Mouse (Mus musculus) ovary, postnatal 14 days (tissue): ENCODE data around the gene Clta.
A peak's percentile ranks its signal among the peaks of the same experiment; 100 is the strongest.

Experiments
- DNase-seq: peaks from one replicate; pipeline ENCODE4 v3.0.0; 2022; ENCODE audit warnings: low spot score

Clta gene

GRCm38 (mm10) chr4:44004126-44004525, at the start of gene Clta:
TSS of gene Clta (plus strand) at chr4:44004452.
- DNase-seq, result no peak

- DNase-seq, result peak; percentile 76
Measured at GRCm38 (mm10) chr4:43957292-43957845, 46.9 kb upstream of the Clta start, which contains the start of gene Glipr2. TSS of gene Glipr2 (plus strand) at chr4:43957401.

DNA sequence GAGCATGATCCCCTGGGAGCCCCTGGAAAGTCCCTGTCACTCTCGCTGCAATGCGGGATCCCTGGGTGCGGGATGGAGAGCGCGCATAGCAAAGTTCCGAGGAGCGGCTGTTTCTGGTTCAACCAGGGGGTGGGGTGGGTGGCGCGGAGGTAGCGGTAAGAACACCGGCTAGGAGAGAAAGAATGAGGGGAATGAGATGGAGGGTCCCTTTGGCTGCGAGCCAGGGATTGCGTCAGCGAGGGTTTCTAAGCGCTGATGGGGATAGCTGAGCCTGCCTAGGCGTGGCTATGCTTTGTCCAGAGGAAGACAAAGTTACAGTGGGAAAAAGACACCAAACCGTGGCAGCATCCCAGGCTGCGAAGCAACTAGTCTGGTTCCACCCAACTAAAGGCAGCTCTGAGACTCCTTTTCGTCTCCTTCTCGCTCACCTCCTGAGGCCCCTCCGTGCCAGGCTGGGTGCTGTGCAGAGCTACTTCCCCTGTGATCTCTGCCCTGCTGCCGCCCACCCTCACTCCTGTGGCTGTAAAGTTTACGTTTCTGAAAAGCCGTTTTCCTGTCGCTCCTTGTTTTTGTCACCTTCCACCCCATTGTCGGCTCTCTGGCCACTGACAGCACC, 46.3 kb upstream of the Clta start:
- peak; percentile 41 for DNase-seq

DNA sequence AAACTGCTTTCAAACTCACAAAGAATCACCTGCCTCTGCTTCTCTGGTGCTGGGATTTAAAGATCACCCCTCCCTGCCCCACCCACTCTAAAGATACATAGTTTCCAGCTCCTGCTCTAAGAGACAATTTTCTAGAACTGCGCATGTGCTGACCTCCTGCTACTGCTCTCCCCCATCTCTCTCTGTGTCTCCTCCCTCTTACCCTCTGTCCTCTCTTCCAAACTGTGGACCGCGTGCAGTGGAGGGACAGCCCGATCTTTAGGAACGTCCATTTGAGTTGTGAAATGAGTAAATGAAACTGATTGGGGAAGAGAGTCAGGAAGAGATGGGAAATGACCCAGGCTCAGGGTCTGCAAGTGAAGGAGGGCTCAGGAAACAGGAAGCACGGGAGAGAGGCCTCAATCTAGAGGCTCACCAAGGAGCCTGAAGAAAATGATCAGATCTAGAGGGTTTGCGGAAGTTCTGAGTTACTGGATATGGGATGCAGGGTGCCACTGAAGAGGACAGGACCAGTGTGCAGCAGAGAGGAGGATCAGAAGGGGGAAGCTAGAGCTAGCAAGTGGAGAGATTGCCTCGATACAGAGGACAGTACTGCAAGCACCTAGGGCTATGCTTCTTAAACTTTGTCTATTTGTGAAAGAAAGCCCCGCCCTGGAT, 44.6 kb upstream of the Clta start:
- no peak for DNase-seq

DNA sequence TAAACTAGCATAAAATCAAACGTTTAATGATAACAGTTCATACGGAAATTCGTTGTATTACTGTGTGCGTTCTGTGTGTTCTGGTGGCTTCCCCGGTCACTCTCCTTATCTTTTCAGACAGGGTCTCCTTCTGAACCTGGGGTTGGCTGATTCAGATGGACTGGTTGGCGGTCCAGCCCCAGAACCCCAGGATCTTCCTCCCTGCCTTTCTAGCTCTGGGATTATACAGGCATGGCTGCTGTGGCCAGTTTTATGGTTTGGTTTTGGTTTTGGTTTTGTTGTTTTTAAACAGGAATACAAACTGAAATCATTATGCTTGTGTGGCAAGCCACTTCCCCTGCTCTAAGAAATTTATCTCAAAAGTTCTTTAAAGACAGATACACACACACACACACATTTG, 44.0 kb upstream of the Clta start:
- DNase-seq, result no peak

- no peak for DNase-seq
Measured at GRCm38 (mm10) chr4:43964326-43964833, 39.9 kb upstream of the Clta start.

DNA sequence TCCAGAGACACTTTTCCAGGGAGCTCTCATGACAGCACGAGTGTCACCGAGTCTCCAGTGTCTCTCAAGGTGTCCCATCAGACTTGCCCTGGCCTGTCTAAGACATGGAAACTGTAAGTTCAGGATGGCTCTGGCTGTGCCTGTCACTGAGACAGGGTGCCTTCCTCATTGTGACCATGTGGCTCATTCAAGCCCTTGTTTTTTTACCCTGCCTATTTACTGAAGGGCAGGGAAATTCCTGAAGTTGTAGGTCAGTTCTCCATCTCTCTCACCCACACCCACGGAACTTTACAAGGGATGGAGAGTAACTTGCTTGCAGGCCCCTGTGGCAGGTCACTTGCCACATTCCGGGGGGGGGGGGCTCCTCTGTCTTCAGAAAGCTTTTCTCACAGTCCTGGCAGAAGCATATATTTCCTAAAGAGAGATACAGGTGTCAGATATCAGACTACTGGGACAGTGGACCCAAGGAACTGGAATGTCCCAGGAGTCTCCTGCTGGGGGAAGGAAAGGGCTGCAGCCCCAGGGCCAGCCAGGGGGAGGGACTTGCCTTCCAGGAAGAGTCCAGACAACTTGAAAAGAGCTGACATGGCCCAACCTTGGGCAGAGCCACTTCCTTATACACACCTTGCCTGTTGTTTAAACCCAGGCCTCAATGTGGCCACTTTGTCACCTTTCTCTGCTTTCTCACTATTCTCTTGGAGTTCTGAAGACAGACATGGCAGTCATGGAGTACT, 39.1 kb upstream of the Clta start:
- DNase-seq, result no peak

DNA sequence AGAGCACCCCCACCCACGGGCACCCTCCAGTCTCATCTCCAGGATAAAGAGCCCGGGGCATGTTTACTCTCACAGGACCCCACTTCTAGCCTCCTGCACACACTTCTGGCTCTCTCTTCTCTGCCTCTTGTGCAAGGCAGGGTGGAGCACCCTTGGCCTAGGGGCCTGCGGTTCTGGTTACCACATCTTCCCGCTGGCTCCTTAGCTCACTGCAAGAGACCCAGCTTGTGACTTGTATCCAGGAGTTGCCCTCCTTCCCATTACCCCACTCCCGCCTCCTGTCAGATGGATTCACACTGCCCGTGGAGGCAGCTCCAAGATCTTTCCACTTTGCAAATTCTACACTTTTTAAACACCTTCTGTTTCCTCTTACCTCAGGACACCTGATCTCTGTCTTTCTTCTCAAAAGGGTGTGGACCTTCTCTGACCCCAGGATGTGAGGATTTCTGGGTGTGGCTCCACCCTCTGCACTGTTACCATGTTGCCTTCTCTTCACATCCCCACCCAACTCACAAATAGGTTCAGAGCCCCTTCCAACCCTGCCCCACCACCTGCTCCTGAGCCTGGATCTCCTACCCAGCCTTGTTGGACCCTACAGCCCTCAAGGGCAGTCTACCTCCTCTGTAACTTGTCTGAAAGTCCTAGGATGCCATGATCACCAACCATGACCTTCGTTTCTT, 38.3 kb upstream of the Clta start:
- no peak for DNase-seq

- DNase-seq, result peak; percentile 56
Measured at GRCm38 (mm10) chr4:43968650-43969049, 35.6 kb upstream of the Clta start.

- no peak for DNase-seq
Measured at GRCm38 (mm10) chr4:43969373-43969772, 34.9 kb upstream of the Clta start.

- no peak for DNase-seq
Measured at GRCm38 (mm10) chr4:43970393-43971330, 33.6 kb upstream of the Clta start.

DNA sequence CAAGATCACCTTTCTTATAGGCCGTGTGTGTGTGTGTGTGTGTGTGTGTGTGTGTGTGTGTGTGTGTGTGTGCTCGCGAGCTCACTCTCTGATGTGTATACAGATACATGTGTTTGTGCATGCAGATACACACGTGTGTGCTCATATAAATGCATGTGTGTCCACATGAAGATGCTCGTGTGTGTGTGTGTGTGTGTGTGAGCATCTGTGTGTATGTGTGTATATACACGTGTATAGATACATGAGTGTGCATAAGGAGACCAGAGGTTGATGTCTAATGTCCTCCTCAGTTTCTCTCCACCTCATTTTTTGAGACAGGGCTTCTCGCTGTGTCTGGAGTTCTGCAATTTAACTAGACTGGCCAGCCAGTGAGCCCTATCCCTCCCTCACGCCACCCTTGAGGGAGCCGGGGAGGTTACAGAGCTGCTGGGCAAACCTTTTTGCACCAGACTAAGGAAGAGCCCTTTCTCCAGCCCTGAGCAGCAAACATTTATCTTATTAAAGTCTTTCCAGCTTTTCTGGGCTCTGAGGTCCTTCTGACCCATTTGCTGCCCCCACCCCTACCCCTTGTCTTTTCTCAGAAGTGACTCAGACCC, 32.6 kb upstream of the Clta start:
- no peak for DNase-seq

- no peak for DNase-seq
Measured at GRCm38 (mm10) chr4:43972137-43972591, 32.1 kb upstream of the Clta start.

- no peak for DNase-seq
Measured at GRCm38 (mm10) chr4:43973526-43973981, 30.7 kb upstream of the Clta start.

GRCm38 (mm10) chr4:43974914-43975616, 29.2 kb upstream of the Clta start:
- no peak for DNase-seq

GRCm38 (mm10) chr4:43976223-43976740, 28.0 kb upstream of the Clta start:
- no peak for DNase-seq

- DNase-seq, result peak; percentile 39
Measured at GRCm38 (mm10) chr4:43978521-43979443, 25.5 kb upstream of the Clta start.

DNA sequence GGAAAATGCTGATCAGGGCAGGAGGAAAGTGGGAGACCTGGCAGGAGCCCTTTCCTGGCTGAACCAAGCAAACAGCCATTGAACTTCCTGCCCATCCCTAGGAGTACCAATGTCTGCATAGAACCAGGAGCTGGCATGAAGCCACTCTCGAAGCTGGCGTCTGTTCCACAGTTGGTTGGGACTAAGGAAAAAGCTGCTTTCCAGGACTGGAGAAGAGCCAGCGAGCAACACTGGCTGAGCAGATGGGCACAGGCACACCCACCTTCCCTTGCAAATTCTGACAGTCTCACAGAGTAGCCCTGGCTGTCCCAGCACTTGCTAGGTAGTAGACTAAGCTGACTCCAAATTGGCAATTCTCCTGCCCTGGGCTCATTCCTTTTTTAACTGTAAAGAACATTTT, 24.5 kb upstream of the Clta start:
- DNase-seq, result peak; percentile 53
